Mouse (Mus musculus): ENCODE measurements around the gene Scpep1.

The Scpep1 gene

GRCm38 (mm10) chr11:88973776-88974701, 18.8 kb upstream of the Scpep1 start:
- DNase-seq: peak; percentile 95

DNA sequence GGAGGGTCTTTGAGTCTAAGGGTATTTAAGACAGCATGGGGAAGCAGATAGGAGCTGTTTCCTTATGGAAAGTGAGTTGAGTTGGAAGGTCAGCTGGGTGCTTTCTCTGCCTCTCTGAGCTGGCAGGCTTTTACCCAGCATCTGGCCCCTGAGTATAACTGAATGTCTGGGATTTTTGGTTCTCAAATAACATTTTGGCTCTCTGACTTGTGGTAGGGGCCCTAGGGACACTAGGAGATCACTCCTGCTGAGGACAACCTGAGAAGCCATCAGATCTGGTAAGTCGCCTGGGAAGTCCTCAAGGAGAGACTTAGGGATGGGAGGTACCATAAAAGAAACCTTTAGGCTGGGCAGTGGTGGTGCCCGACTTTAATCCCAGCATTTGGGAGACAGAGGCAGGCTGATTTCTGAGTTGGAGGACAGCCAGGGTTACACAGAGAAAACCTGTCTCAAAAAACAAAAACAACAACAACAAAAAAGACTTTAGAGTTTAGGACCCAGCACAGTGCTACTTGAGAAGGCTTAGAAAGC, 15.0 kb upstream of the Scpep1 start, which contains the start of gene Coil:
Gene Coil, plus strand, starts transcription at position 51 of the 531 bp plus-strand sequence.
- DNase-seq: no peak

GRCm38 (mm10) chr11:88966881-88967361, 11.7 kb upstream of the Scpep1 start, which contains the start of gene Elobl:
Elobl (minus strand) TSS chr11:88966931.
- DNase-seq: no peak

GRCm38 (mm10) chr11:88958851-88959250, 3.6 kb upstream of the Scpep1 start:
- no peak for DNase-seq

GRCm38 (mm10) chr11:88954803-88955202, 462 bp downstream of the Scpep1 start:
- peak; percentile 56 for DNase-seq

DNA sequence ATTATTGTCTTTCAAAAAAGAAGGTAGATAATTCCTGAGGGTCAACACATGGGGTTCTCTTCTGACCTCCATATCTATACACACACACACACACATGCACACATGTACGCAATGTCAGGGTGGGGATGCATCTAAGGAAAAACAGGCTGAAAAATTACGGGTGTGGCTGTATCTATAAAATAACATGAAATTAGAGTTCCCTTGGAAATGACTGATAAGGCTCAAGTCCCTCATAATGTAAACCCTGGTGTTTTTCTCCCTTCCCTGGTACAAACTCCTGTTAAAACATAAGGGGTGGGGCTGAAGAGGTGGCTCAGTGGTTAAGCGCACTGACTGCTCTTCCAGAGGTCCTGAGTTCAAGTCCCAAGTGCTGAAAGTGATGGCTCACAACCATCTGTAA, 1.7 kb downstream of the Scpep1 start:
- DNase-seq: no peak

DNA sequence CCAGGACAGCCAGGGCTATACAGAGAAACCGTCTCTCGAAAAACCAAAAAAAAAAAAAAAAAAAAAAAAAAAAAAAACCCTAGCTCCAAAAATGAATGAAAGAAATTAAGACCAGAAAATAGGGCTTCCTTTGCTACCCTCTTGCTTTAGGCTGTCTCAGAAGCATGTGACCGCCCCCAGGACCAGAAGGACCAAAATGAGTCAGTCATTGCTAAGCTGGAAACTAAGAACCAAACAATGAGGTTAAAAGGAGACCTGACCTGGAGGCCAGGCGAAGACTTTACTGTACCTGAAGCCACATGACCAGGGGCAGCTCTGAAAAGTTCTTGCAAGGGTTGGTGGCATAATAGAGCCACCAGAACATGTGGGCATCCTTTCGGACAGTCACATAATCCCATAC, 3.1 kb downstream of the Scpep1 start:
- DNase-seq: no peak

GRCm38 (mm10) chr11:88951576-88951975, 3.7 kb downstream of the Scpep1 start:
- DNase-seq: no peak

- no peak for DNase-seq
These were observed 4.5 kb downstream of the Scpep1 start for GRCm38 (mm10) chr11:88950640-88951250.

GRCm38 (mm10) chr11:88949802-88950639, 5.2 kb downstream of the Scpep1 start:
- no peak for DNase-seq

DNA sequence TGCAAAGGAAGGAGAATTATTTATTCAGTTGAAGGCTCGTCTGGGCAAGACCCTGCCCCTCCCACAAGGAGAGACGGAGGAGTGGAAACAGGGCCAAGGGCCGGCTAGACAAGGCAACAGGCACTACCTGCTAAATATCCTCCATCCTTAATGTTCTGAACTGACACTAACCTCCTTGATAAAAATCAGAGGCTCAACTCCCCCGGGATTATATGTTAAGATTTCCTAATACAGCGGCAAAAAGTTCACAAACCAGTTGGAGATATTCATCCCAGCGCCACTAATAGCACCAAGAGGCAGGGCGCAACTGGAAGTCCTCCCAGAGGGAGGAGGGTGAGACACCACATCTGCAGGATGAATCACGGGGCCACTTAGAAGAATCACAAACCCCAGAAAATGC, 6.4 kb downstream of the Scpep1 start:
- no peak for DNase-seq

DNA sequence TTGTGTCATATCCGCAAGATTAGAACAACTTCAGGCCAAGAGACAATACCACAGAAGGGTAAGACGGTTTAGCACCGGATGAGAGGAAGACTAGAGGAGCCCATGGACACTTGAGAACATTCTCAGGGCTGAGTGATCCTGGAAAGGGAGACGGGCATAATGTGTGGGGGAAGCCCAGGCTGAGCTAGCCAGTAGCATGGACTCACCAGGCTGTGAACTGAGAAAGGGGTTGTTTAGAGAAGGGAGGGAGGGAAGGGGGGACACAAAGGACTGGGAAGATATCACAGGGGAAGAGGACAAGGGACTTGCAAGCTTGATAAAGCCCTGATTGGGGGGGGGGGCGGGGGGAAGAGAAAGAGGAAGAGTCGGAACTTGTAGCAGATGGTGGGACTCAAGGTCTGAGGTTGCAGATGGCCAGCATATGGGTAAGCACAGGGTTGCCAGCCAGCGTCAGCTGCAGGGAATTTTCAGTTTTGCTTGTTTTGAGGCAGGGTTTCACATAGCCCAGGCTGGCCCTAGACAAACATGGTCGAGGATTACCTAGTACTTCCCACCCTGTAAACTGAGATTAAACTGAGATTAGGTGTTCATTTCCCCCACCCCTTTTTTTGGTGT, 9.2 kb downstream of the Scpep1 start:
- DNase-seq: no peak

- no peak for DNase-seq
These were observed 13.8 kb downstream of the Scpep1 start for GRCm38 (mm10) chr11:88941489-88941888.

- no peak for DNase-seq
These were observed 15.6 kb downstream of the Scpep1 start for GRCm38 (mm10) chr11:88939634-88940033.

DNA sequence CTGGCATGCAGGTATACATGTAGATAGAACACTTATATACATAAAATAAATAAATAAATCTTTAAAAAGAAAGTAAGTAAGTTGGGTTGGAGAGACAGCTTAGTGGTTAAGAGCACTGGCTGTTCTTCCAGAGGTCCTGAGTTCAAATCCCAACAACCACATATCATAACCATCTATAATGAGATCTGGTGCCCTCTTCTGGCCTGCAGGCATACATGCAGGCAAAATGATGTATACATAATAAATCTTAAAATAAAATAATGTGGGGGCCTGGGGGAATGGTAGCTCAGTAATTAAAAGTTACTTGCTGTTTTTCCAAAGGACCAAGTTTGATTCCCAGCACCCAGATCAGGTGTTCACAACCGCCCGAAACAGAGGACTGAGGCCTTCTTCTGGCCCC, 16.5 kb downstream of the Scpep1 start:
- DNase-seq: no peak

GRCm38 (mm10) chr11:88937886-88938285, 17.4 kb downstream of the Scpep1 start:
- no peak for DNase-seq

DNA sequence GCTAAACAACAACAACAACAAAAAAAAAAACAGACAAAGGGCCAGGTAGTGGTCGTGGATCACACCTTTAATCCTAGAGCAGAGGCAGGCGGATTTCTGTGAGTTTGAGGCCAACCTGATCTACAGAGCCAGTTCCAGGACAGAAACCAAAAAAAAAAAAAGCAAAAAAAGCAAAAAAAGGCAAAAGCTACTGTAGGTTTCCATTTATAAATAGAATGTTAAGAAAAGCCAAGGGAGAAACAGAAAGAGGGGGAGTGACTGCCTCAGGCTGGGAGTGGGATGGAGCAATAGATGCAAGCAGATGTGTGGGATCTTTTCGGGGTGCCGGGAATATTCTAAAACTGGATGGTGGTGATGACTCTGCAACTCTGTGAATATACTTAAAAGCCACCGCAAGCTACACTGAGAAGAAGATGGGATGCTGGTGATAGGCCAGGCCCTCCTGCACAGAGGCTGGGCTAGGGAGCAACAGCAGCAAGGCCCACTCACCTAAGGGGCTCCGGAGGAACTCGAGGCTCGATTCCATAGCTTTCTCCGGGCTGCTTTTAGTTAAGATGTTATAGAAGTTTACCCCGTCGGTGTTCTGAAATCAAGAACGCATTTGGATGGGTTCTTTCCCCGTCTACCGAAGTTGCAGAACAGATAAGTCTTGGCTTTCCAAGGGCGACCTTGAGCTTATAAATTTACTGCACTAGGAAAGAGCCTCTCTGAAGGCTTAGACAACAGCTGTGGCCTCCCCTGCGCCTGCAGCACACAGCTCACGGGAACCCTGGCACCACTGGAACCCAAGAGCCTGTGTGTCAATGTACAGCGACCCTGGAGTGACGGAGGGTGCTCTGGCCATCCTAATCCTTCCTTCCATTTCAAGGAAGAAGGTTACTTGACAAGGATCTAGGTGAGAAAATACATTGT, 20.9 kb downstream of the Scpep1 start:
- DNase-seq: no peak

- DNase-seq: no peak
These were observed 22.2 kb downstream of the Scpep1 start for GRCm38 (mm10) chr11:88933030-88933429.

DNA sequence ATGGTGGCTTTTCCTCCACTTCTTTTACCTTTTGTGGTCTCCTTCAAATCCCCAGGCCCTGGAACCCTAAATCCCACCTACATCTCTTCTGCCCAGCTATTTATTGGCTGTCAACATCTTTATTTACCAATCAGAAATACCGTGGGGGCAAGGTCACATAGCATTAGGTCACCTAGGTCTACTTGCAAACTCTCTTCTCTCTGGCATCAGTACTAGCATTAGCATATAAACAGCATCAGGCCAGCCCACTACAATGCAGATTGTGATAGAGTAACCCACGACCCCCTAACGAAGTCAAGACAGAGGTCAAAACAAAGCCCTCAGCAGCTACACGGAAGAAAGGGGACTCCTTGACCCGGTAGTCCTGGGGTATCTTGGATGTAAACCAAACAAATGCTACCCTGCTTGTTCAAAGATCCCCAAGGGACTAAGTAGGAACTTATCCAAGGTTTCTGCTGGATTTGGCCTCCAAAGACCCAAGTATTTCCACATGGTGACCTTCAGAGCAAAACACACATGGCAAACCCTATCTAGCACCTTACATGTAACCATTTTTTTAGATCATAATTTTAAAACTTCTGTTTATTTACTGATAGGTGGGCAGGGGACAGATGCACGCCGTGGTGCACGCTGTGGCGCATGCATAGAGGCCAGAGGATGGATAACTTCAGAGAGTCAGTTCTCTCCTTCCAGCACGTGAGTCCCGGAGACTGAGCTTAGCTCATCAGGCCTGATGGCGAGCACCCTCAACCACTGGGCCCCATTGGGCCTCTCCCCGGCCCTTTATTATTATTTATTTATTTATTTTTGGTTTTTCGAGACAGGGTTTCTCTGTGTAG, 23.4 kb downstream of the Scpep1 start:
- DNase-seq: no peak

DNA sequence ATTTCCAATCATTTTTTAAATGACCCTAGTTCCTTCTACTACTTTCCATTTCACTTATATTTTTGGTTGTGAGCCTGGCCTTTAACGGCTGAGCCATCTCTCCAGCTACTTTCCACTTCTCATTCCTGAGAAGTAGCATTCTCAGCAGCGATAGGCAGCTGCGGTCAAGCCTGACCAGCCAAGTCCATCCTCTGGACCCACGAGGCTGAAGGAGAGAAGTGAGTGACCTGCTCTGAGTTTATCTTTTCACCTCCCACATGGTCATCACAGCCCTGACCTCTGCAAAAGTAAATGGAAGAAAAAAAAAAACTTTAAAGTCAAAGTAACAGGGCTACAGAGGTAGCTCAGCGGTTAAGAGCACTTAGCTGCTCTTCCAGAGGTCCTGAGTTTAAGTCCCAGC, 28.7 kb downstream of the Scpep1 start:
- no peak for DNase-seq
